Mouse (Mus musculus) hindbrain, embryonic 13.5 days (tissue): ENCODE data around the gene Hjurp. TPM values are rescaled to one million over a fixed set of nuclear protein-coding genes. Genes with fewer than 3 reads are reported as not detected.

Source experiments
- ATAC-seq: fragments of 200-750 bp; cut with Nextera tagmentation; 2 replicates; pipeline ENCODE4 v1.8.0; 2017; ENCODE audit warnings: moderate TSS enrichment; ENCODE audit not compliant: low FRiP score
- H3K27ac ChIP-seq: fragments of 300-500 bp; sonication (generic); 2 replicates; pipeline ENCODE4 v1.5.1; 2015; ENCODE audit warnings: inconsistent platforms, mild to moderate bottlenecking, moderate library complexity
- H3K27me3 ChIP-seq: fragments of 300-500 bp; sonication (generic); 2 replicates; pipeline ENCODE4 v1.6.1; 2015; ENCODE audit warnings: mild to moderate bottlenecking, inconsistent platforms
- H3K36me3 ChIP-seq: fragments of 300-500 bp; sonication (generic); 2 replicates; pipeline ENCODE4 v1.6.1; 2015; ENCODE audit warnings: mild to moderate bottlenecking, inconsistent platforms
- H3K4me1 ChIP-seq: fragments of 300-500 bp; sonication (generic); replicated peaks from 2 replicates; pipeline ENCODE4 v1.6.1; 2015; ENCODE audit warnings: inconsistent platforms
- H3K4me2 ChIP-seq: fragments of 300-500 bp; sonication (generic); 2 replicates; pipeline ENCODE4 v1.6.1; 2015; ENCODE audit warnings: inconsistent platforms, mild to moderate bottlenecking, moderate library complexity
- H3K4me3 ChIP-seq: fragments of 300-500 bp; sonication (generic); 2 replicates; pipeline ENCODE4 v1.5.1; 2015; ENCODE audit warnings: mild to moderate bottlenecking, inconsistent platforms
- H3K9ac ChIP-seq: fragments of 300-500 bp; sonication (generic); 2 replicates; pipeline ENCODE4 v1.6.1; 2015; ENCODE audit warnings: mild to moderate bottlenecking, inconsistent platforms
- H3K9me3 ChIP-seq: fragments of 300-500 bp; sonication (generic); 2 replicates; pipeline ENCODE4 v1.6.1; 2016; ENCODE audit warnings: inconsistent platforms
- WGBS: fragments of 180-500 bp; shearing (Covaris S2); methylation state at CpG from one replicate; pipeline ENCODE4 v1.1.7; 2015; 5-methylcytosine and 5-hydroxymethylcytosine counted together
- polyA plus RNA-seq: library from polyadenylated mRNA; unstranded; fragments of >200 nt; fragmentation: Nextera tagmentation; extraction: Ambion mirVana; gene quantifications from 2 replicates; pipeline ENCODE4 v1.2.1, GENCODE M21; 2015

Hjurp gene
- polyA plus RNA-seq, 1 experiment from 2014 or later: 82.0 TPM

DNA sequence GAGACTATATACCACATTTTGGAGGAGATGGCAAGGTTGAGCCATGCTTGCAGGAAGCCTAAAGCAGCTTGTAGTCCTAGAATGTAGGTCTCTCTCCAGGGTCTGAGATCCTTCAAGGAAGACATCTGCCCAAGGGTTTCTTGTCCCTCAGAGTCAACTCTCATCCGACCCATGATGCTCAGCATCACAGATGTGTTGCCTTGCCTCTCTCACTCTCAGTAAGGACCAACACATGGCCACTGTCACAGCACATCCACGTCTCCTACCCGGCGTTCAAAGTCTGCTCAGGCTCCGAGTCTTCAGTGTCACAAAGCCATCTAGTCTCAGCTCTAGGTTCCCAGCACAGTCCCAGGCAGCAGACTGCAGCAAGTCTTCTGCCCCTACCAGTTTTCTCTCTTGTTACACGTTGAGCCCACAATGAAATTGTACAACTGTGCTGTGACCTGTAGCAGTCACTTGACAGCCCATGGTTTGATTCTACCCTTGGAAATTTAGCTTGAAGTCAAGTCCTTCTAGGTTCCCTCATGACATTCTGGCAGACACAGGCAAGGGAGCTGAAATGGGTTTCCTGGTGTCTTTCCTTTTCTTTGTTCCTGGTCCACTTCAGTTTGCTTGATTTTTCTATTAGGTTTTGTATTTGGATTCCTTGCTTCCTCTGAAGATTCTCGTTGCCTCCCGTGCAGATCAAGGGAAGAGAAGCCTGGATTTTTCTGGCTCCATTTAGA, 27.0 kb upstream of the Hjurp start:
- Histone ChIP-seq H3K4me2 (no peak overlapping the region), H3K4me1 (no peaks in the 10 kb centered on the region), H3K36me3 (no peaks in the 10 kb centered on the region), H3K27ac (no peak overlapping the region), H3K27me3 (no peaks in the 10 kb centered on the region), H3K9me3 (peaks cover 91% of the 10 kb centered on the region), H3K4me3 (no peak overlapping the region), H3K9ac (no peak overlapping the region)
- 63% methylated on average over 8 of the region's 8 CpGs for WGBS
- no peak for ATAC-seq

DNA sequence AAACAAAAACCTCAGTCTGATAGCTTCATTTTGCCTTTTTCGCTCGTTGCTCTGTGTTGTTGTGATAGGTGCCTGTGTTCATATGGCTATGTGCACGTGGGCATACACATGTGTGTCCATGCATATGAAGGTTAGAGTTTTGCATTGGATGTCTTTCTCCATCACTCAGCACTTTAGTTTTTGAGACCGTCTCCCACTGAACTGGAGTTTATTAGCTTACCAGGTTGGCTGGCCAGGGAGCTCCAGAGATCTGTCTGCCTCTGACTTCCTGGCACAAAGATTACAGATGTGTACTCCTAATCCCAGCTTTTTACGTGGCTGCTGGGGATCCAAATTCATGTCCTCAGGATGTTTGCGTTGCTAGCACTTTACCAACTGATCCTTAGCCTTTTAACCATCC, 26.3 kb upstream of the Hjurp start:
- no peak overlapping the region for H3K4me3 ChIP-seq
- H3K4me1 ChIP-seq: no peaks in the 10 kb centered on the region
- H3K27me3 ChIP-seq: no peaks in the 10 kb centered on the region
- H3K4me2 ChIP-seq: no peak overlapping the region
- H3K9me3 ChIP-seq: peaks cover 91% of the 10 kb centered on the region
- WGBS: 64% methylated on average over 6 of the region's 6 CpGs
- no peak for ATAC-seq
- no peak overlapping the region for H3K27ac ChIP-seq
- no peaks in the 10 kb centered on the region for H3K36me3 ChIP-seq
- H3K9ac ChIP-seq: no peak overlapping the region

DNA sequence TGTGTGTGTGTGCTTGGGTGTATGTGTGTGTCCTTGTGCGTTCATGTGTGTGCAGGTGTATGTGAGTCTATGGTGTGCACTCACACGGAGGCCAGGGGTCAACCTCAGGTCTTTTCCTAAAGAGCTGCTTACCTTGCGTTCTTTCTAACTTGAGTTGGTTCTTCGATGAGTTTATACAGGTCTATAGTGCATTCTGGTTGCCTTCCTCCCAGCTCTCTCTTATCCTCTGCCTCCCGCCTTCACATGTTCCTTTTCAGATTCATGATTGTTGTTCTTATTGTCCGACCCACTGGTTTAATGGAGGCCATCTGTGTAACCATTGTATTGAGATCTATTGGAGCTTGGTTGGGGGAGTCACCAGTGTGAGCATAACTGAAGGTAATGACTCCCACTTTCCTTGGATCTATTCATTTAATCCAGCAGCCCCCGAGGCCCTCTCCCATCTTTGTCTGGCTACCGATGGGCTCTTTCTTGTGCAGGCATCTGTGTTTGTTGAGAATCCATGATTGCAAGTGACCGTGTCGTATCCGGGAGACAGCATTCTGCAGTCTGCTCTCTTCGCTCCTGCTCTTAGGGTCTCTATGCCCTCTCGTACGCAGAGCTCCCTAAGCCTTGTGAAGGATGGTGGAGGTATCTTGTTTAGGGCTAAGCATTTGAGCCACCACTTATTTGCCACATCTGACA, 24.8 kb upstream of the Hjurp start:
- H3K27ac ChIP-seq: no peak overlapping the region
- peaks cover 91% of the 10 kb centered on the region for H3K9me3 ChIP-seq
- no peak overlapping the region for H3K4me2 ChIP-seq
- no peaks in the 10 kb centered on the region for H3K27me3 ChIP-seq
- ATAC-seq: no peak
- H3K9ac ChIP-seq: no peak overlapping the region
- 61% methylated on average over 14 of the region's 14 CpGs for WGBS
- H3K4me3 ChIP-seq: no peak overlapping the region
- no peaks in the 10 kb centered on the region for H3K36me3 ChIP-seq
- no peaks in the 10 kb centered on the region for H3K4me1 ChIP-seq

DNA sequence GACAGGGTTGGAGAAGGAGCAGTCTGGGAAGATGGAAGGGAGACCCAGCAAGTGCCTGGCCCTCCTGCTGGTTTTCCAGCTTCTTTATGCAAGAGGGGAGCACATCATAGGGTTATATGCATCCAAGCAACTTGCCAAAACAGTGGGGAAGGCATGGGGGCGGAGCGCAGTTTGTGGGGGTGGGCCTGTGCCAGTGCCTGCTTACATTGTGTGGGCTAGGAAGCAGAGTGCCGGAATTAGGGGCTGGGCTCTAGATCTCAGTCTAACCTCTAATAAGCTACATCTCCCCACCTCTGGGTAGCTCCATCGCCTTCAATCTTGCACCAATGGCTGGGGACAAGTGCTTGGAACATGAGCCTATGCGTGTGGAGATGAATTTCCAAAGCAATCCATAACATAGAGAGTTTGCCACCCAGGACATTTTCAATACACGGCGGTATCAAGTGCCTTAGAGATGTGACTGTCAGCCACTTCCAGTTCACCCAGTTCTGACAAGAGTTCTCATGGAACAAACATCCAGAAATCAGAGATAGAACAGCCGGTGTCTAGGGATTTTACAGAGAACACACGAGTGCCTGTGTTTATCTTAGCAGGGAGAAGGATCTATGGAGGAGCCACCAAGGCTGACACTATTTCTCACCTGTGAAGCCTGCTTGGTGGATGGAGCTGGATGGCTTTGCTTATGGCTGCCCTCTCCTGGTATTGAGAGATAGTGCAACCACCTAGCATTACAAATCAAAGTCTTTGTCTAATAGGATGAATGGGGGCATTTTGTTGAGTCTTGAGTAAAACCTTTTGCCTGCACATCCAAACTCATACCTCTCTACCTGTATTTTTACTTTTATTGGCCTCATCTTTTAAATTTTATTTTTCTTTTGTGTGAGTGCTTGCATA, 23.9 kb upstream of the Hjurp start:
- peak; percentile 9 for ATAC-seq
- Histone ChIP-seq H3K9me3 (peaks cover 86% of the 10 kb centered on the region), H3K4me3 (no peak overlapping the region), H3K27ac (no peak overlapping the region), H3K4me2 (no peak overlapping the region), H3K9ac (no peak overlapping the region), H3K36me3 (no peaks in the 10 kb centered on the region), H3K4me1 (no peaks in the 10 kb centered on the region), H3K27me3 (no peaks in the 10 kb centered on the region)
- 69% methylated on average over 9 of the region's 9 CpGs for WGBS

DNA sequence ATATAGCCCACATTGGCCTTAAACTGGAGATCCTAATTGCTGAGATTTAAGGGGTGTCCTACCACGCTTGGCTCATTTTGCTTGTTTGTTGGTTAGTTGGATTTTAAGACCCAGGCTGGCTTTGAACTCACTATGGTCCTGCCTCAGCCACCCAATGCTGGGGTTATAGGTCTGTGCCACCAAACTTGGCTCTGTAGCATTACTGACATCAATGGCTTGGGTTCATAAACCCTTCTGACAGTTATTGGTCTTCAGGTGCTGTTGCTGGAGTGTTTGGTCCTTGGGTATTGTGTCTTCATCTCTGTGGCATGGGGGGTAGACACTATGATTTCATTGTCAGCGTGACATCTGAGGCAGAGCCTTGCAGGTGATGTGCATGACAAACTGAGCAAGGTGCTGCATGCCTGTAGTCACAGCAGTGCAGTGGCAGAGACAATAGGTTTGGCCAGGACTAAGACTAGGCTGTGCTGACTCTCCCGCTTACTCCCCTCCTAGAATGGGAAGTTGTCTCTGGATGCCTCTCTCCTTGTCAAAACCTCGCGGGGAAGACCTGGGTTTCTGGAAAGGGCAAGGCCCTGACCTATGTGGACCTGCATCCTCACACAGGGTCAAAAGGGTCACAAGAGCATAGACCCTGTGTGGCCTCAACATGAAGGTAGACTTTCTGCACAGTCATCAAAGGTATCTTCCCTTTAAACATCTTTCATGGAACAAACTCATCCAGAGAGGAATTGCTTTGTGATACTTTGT, 23.0 kb upstream of the Hjurp start:
- ATAC-seq: peak; percentile 7
- Histone ChIP-seq H3K4me3 (no peak overlapping the region), H3K9ac (no peak overlapping the region), H3K36me3 (no peaks in the 10 kb centered on the region), H3K27me3 (no peaks in the 10 kb centered on the region), H3K4me1 (no peaks in the 10 kb centered on the region), H3K9me3 (peaks cover 87% of the 10 kb centered on the region), H3K27ac (no peak overlapping the region), H3K4me2 (no peak overlapping the region)
- 45% methylated on average over 5 of the region's 5 CpGs for WGBS

DNA sequence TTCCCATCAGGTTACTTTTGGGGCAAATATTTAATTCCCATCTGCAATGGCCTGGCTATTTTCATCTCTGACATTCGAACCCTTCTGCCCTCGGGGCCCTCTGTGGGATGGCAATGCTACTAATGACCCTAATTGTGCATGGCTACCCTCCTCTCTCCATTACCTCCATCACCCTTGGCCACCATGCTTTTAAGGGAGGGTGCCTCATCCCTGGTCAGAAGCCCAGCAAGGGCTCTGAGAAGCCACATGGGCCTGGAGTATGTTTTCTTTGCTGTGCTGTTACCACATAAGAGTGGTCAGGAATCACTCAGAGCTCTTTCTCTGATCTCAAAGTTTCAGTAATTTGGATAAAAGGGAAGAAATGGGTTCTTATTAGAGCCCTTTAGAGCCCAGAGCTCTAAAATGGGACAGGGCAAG, 22.1 kb upstream of the Hjurp start:
- H3K4me2 ChIP-seq: no peak overlapping the region
- 84% methylated on average over 2 of the region's 2 CpGs for WGBS
- H3K9me3 ChIP-seq: peaks cover 85% of the 10 kb centered on the region
- no peak overlapping the region for H3K27ac ChIP-seq
- H3K27me3 ChIP-seq: no peaks in the 10 kb centered on the region
- H3K4me3 ChIP-seq: no peak overlapping the region
- H3K9ac ChIP-seq: no peak overlapping the region
- no peaks in the 10 kb centered on the region for H3K4me1 ChIP-seq
- H3K36me3 ChIP-seq: no peaks in the 10 kb centered on the region
- ATAC-seq: no peak

DNA sequence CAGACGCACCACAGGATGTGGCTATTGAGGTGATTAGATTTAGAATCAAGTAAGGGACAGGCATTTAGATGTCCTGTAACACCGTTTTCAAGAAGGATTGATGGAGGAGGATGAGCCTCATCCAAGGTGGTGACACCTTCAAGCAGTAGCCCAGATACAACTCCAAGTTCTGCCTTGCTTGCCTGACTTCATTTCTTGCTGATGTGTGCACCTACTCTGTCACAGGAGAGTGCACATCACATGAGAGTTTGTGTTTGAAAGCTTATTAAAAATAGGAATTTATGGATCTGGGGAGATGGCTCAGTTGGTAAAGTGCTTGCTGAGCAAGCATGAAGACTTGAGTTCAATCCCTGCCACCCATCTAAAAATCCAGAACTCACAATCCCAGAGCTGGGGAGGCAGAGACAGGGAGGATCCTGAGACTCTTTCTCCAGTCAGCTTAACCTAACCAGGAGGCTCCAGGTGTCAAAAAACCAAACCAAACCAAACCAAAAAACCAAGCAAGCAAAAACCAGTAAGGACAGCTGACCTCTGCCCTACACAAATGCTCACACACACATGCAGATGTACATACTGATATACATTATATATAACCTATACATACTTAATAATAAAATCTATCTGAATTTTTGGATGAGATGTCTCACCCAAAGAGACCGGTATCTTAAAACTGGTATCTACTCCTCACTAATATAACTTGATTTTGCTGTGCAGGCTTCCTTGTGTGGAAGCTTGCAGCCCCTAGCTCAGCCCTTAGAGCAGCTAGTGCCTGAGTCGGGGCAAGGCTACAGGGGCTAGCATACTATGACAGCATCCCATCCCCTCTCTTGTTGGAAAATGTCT, 21.5 kb upstream of the Hjurp start:
- H3K4me2 ChIP-seq: no peak overlapping the region
- no peaks in the 10 kb centered on the region for H3K36me3 ChIP-seq
- no peaks in the 10 kb centered on the region for H3K27me3 ChIP-seq
- 66% methylated on average over 4 of the region's 4 CpGs for WGBS
- H3K9me3 ChIP-seq: peaks cover 83% of the 10 kb centered on the region
- H3K4me1 ChIP-seq: no peaks in the 10 kb centered on the region
- no peak for ATAC-seq
- H3K9ac ChIP-seq: no peak overlapping the region
- no peak overlapping the region for H3K27ac ChIP-seq
- no peak overlapping the region for H3K4me3 ChIP-seq

DNA sequence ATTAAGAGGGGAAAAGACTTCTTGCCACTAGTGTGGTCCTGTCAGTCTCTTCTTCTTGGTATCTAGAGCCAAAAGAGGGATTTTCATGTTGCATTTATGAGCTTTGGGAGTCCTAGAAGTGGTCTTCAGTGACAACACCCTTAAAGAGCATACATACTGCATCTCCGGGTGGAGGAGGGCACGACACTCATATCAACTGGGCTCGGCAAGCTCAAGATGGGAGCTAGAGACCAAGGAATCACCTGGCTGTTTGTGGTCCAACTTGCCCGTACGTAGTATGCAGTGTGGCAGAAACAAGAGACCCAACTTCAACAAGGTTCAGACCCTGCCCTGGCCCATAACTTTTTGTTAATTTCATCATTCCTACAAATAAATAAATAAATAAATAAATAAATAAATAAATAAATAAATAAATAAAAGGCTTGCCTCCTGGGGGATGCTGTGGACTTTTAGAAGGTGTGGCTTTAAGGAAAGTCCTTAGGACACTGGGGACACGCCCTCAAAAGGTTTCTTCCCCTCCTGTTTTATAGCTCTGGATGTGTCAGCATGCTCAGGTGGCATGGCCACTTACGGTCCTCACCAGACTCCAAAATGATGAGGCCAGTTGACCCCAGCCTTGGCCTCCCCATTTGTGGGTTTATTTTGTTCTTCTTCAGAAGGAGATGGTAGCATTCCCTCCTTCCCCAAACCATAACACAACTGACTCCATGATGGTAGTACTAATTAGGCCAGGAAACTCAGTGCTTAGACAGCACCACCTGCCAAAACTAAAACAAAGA, 20.2 kb upstream of the Hjurp start:
- Histone ChIP-seq H3K4me2 (no peak overlapping the region), H3K9ac (no peak overlapping the region), H3K9me3 (peaks cover 74% of the 10 kb centered on the region), H3K27ac (no peak overlapping the region), H3K4me1 (no peaks in the 10 kb centered on the region), H3K4me3 (no peak overlapping the region), H3K27me3 (no peaks in the 10 kb centered on the region), H3K36me3 (no peaks in the 10 kb centered on the region)
- 69% methylated on average over 7 of the region's 7 CpGs for WGBS
- no peak for ATAC-seq

DNA sequence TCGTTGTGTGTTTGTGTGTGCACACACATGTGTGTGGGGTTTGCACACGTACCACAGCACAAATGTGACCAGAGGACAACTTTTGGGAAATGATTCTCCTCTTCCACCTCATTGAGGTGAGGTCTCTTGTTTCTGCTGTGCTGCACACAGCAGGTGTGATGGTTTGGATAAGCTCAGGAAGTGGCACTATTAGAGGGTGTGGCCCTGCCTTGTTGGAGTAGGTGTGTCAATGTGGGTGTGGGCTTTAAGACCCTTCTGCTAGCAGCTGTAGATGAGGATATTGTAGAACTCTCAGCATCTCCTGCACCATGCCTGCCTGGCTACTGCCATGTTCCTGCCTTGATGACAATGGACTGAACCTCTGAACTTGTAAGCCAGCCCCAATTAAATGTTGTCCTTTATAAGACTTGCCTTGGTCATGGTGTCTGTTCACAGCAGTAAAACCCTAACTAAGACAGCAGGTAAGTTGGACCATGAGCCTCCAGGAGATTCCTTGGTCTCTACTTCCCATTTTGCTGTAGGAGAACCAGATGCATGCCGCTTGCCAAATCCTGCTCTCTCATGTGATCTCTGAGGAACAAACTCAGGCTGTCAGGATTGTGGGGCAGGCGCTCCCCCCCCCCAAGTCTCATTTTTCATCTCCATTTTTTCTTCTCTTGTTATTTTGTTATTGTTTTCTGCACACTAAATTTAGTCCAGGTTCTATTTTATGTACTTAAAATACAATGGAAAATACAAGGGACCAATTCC, 18.9 kb upstream of the Hjurp start:
- H3K27me3 ChIP-seq: no peaks in the 10 kb centered on the region
- H3K36me3 ChIP-seq: no peaks in the 10 kb centered on the region
- no peak overlapping the region for H3K9ac ChIP-seq
- H3K4me2 ChIP-seq: no peak overlapping the region
- no peaks in the 10 kb centered on the region for H3K4me1 ChIP-seq
- ATAC-seq: no peak; the same call in 1 of the 2 replicates
- no peak overlapping the region for H3K27ac ChIP-seq
- H3K4me3 ChIP-seq: no peak overlapping the region
- H3K9me3 ChIP-seq: peaks cover 71% of the 10 kb centered on the region
- 77% methylated on average over 4 of the region's 4 CpGs for WGBS

DNA sequence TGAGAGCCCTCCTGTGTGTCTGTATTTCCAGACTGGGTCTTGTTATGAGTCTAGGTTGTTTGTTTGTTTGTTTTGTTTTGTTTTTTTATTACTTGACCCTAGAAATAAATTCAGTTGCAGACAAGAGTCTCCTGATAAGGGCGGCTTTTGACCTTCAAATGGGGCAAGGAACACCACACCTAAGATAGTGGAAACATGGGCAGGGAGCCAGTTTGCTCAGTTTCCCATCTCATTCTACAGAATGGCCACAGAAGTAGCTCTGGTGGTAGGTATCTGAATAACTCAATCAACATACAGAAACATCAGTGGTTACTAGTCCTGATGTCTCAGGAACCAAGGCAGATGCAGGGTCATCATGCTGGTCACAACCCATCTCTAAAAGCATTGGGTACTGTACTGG, 17.2 kb upstream of the Hjurp start:
- Histone ChIP-seq H3K4me2 (no peak overlapping the region), H3K9ac (no peak overlapping the region), H3K4me1 (no peaks in the 10 kb centered on the region), H3K27me3 (no peaks in the 10 kb centered on the region), H3K36me3 (no peaks in the 10 kb centered on the region), H3K27ac (no peak overlapping the region), H3K9me3 (peaks cover 67% of the 10 kb centered on the region), H3K4me3 (no peak overlapping the region)
- ATAC-seq: no peak
- WGBS: 17% methylated on average over 1 of the region's 1 CpGs
